ENCODE assay signal across 9 mouse cellular contexts in the genomic region with DNA sequence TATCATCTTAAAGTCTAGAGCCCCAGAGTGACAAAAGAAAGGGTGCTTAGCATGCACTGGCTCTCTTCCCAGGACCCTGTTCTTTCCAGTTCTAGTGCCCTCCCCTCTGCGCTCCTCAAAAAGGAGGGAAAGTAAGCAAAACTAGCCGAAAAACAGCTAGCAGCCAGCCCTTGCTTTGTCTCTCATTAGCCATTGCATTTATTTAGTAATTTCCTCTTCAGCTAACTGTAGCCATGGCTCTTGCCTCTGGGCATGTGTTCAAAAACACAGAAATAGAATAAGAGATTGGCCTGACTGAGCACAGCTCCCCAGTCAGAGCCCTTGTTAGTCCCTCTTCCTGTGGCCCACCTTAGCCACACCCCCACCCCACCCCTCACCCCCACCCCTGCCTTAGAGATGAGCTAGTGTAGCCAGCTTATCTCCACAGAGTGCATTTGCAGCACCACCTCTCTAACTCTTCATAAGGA.
DNase-seq lines count a peak whose midpoint lies in the region; ATAC-seq and TF ChIP-seq lines count a peak whose summit lies in the region.
"Had no signal": no experiment of that assay in that cellular context is flagged by ENCODE, and none has a peak within 500 bp of the region (broad histone marks: within the 10 kb centered on the region; RNA-seq: fewer than 3 reads in every experiment).

No protein-coding gene starts in this region.

- 19% methylated on average over 2 of the region's 2 CpGs for WGBS in heart, adult 2 months
- WGBS in limb, embryonic 12.5 days = 52% methylated on average over 2 of the region's 2 CpGs
- 51% methylated on average over 2 of the region's 2 CpGs for WGBS in midbrain, embryonic 16.5 days

- no peaks in the 10 kb centered on the region for H3K9me3 ChIP-seq in limb, embryonic 12.5 days
- no peaks in the 10 kb centered on the region for H3K9me3 ChIP-seq in midbrain, embryonic 16.5 days (replicated peaks; ENCODE audit: control insufficient read depth, low read length, poor library complexity, severe bottlenecking)
- H3K9me3 ChIP-seq: liver, embryonic 15.5 days had no signal

- H3K27me3 ChIP-seq in heart, adult 2 months (ENCODE audit: control insufficient read depth, insufficient read depth, low read length) = no peaks in the 10 kb centered on the region
- no peaks in the 10 kb centered on the region for H3K27me3 ChIP-seq in limb, embryonic 12.5 days
- H3K27me3 ChIP-seq in midbrain, embryonic 16.5 days (ENCODE audit: control insufficient read depth, insufficient read depth, low read depth, low read length) = no peaks in the 10 kb centered on the region
- H3K27me3 ChIP-seq: liver, embryonic 15.5 days had no signal

- TF ChIP-seq POLR2A in heart, adult 2 months (IDR thresholded peaks at IDR 0.05; ENCODE audit: insufficient read depth, low read depth, low read length) = no peak

- ATAC-seq in limb, embryonic 12.5 days (ENCODE audit: insufficient number of reproducible peaks, insufficient read depth, low FRiP score, low TSS enrichment, low read depth) = peak; percentile 11; the same call in 1 of the 2 replicates
- peak; percentile 33 for ATAC-seq in midbrain, embryonic 16.5 days
- no peak for ATAC-seq in monocyte, adult 5-6 weeks (replicated peaks; ENCODE audit: insufficient number of reproducible peaks, low FRiP score, low TSS enrichment, poor library complexity, severe bottlenecking)

- H3K4me3 ChIP-seq in layer of hippocampus, adult 2 months = no peak overlapping the region
- H3K4me3 ChIP-seq in heart, adult 2 months = no peak overlapping the region
- H3K4me3 ChIP-seq in limb, embryonic 12.5 days (replicated peaks) = no peak overlapping the region
- no peak overlapping the region for H3K4me3 ChIP-seq in midbrain, embryonic 16.5 days (ENCODE audit: low read depth, low read length)
- H3K4me3 ChIP-seq: liver, embryonic 15.5 days had no signal

- peak in 1 of 2 experiments; percentile 27 for DNase-seq in layer of hippocampus, adult 2 months (ENCODE audit: low spot score in 2 of 2)
- DNase-seq in layer of hippocampus, adult 9-10 months (ENCODE audit: low spot score) = no peak
- DNase-seq in heart, adult 2 months = peak in 1 of 2 experiments; percentile 18
- no peak for DNase-seq in embryo, embryonic 9.5 days (ENCODE audit: extremely low spot score)
- DNase-seq in right cerebral cortex, postnatal 36 days (ENCODE audit: low spot score in 2 of 2) = no peak

- peak overlapping the region; percentile 53; the same call in 1 of the 2 replicates for H3K27ac ChIP-seq in layer of hippocampus, adult 2 months
- peak overlapping the region; percentile 61 for H3K27ac ChIP-seq in heart, adult 2 months
- H3K27ac ChIP-seq in limb, embryonic 12.5 days = 0 out of 2 replicates have a peak overlapping the region, but pooled peaks have one; percentile 9
- H3K27ac ChIP-seq in midbrain, embryonic 16.5 days (ENCODE audit: low read length) = no peak overlapping the region
- H3K27ac ChIP-seq: liver, embryonic 15.5 days had no signal

- no peak for TF ChIP-seq CTCF in layer of hippocampus, adult 2 months (conservative IDR thresholded peaks at IDR 0.05)
- no peak for TF ChIP-seq CTCF in heart, adult 2 months (IDR thresholded peaks at IDR 0.05)

- no peak for TF ChIP-seq EP300 in heart, adult 2 months (IDR thresholded peaks at IDR 0.05; ENCODE audit: insufficient read depth, low read depth, low read length)

- H3K4me1 ChIP-seq in heart, adult 2 months (ENCODE audit: control insufficient read depth, insufficient read depth, low read length) = peaks cover 4% of the 10 kb centered on the region; the same call in 1 of the 2 replicates
- 0 out of 2 replicates have a peak, but pooled peaks cover 3% of the 10 kb centered on the region for H3K4me1 ChIP-seq in limb, embryonic 12.5 days (replicated peaks)
- H3K4me1 ChIP-seq in midbrain, embryonic 16.5 days (ENCODE audit: control insufficient read depth, insufficient read depth, low read length) = no peaks in the 10 kb centered on the region
- H3K4me1 ChIP-seq: liver, embryonic 15.5 days had no signal

- H3K79me2 ChIP-seq in heart, adult 2 months (replicated peaks; ENCODE audit: control insufficient read depth, insufficient read depth, low read length) = no peaks in the 10 kb centered on the region

- no peak overlapping the region for H3K9ac ChIP-seq in heart, adult 2 months (ENCODE audit: low read depth, low read length)
- 0 out of 2 replicates have a peak overlapping the region, but pooled peaks have one; percentile 6 for H3K9ac ChIP-seq in limb, embryonic 12.5 days (replicated peaks)
- no peak overlapping the region for H3K9ac ChIP-seq in midbrain, embryonic 16.5 days (ENCODE audit: low read depth, low read length)
- H3K9ac ChIP-seq: liver, embryonic 15.5 days had no signal

- no peak overlapping the region for H3K4me2 ChIP-seq in limb, embryonic 12.5 days
- H3K4me2 ChIP-seq in midbrain, embryonic 16.5 days (ENCODE audit: low read length) = no peak overlapping the region
- H3K4me2 ChIP-seq: liver, embryonic 15.5 days had no signal

- peaks cover 3% of the 10 kb centered on the region for H3K36me3 ChIP-seq in heart, adult 2 months (ENCODE audit: control insufficient read depth, insufficient read depth, low read length)
- peaks cover 6% of the 10 kb centered on the region; the same call in 1 of the 2 replicates for H3K36me3 ChIP-seq in limb, embryonic 12.5 days
- no peaks in the 10 kb centered on the region for H3K36me3 ChIP-seq in midbrain, embryonic 16.5 days (ENCODE audit: control insufficient read depth, insufficient read depth, low read length)
- H3K36me3 ChIP-seq: liver, embryonic 15.5 days had no signal

- intact Hi-C loops in heart, adult 2 months (cut with DNase I) = loop anchor here (1.0 to 5.0 kb wide), 2 partner anchors 57 to 206 kb away; no protein-coding TSS in a partner anchor
